ENCODE assay signal across 17 mouse cellular contexts in genomic region chr7:128599072-128599471, GRCm38 (mm10). TPM values are rescaled to one million over a fixed set of nuclear protein-coding genes. Genes with fewer than 3 reads are reported as not detected.
DNase-seq lines count a peak whose midpoint lies in the region; TF ChIP-seq lines count a peak whose summit lies in the region.
"Had no signal": no experiment of that assay in that cellular context is flagged by ENCODE, and none has a peak within 500 bp of the region (broad histone marks: within the 10 kb centered on the region; RNA-seq: fewer than 3 reads in every experiment).

No protein-coding gene starts in this region.

- H3K9me3 ChIP-seq in MEL (replicated peaks; ENCODE audit: insufficient read depth, low read length) = no peaks in the 10 kb centered on the region
- H3K9me3 ChIP-seq: G1E had no signal

- no peaks in the 10 kb centered on the region for H3K27me3 ChIP-seq in MEL (ENCODE audit: control insufficient read depth in 1 of 2, insufficient read depth in 2 of 2, low read length in 2 of 2)
- H3K27me3 ChIP-seq: CH12.LX, Patski had no signal

- H3K36me3 ChIP-seq in MEL (ENCODE audit: control insufficient read depth in 1 of 2, insufficient read depth in 2 of 2, low read length in 2 of 2) = peaks cover 0 to 23% of the 10 kb centered on the region in 2 experiments; a peak in 3 of 4 replicates
- H3K36me3 ChIP-seq: G1E had no signal

- intact Hi-C loops in gastrocnemius, adult 2 months (cut with DNase I) = no loop called here

- peaks cover under 1% of the 10 kb centered on the region; the same call in 1 of the 2 replicates for H3K79me2 ChIP-seq in MEL (ENCODE audit: control insufficient read depth, insufficient read depth, low read length, poor library complexity)

- DNase-seq in MEL (ENCODE audit: low read depth, low spot score) = peak; percentile 54
- no peak for DNase-seq in gastrocnemius, adult 2 months
- DNase-seq: adrenal gland, adult 2 months; adrenal gland, adult 8-10 months; adrenal gland, postnatal 10 days; adrenal gland, postnatal 14 days; adrenal gland, postnatal 25 days; adrenal gland, postnatal 36 days; B cell, adult 2 months; cerebellum, adult 11 months; cerebellum, adult 11-12 months; cerebellum, adult 18-20 months; cerebellum, adult 2 months; cerebellum, adult 8-10 months had no signal

- TF ChIP-seq CTCF in MEL (IDR thresholded peaks at IDR 0.05 in 2 of 3, conservative IDR thresholded peaks at IDR 0.05 in 1 of 3; ENCODE audit: control insufficient read depth in 1 of 3, insufficient read depth in 1 of 3, low read depth in 2 of 3, low read length in 3 of 3, poor library complexity in 1 of 3, severe bottlenecking in 1 of 3) = no peak
- no peak for TF ChIP-seq CTCF in gastrocnemius, adult 2 months (IDR thresholded peaks at IDR 0.05)

- TF ChIP-seq POLR2A in MEL (IDR thresholded peaks at IDR 0.05; ENCODE audit: control insufficient read depth in 1 of 2, insufficient read depth in 1 of 2, low read depth in 1 of 2, low read length in 2 of 2, poor library complexity in 1 of 2) = peak in 1 of 2 experiments; percentile 39; a peak in 1 of 4 replicates

- H3K27ac ChIP-seq in MEL (ENCODE audit: control insufficient read depth, low read depth, low read length) = no peak overlapping the region
- H3K27ac ChIP-seq in gastrocnemius, adult 2 months = no peak overlapping the region

- no peaks in the 10 kb centered on the region for H3K4me1 ChIP-seq in MEL (ENCODE audit: control insufficient read depth in 1 of 2, insufficient read depth in 2 of 2, low read length in 2 of 2)

- no peak overlapping the region for H3K9ac ChIP-seq in MEL (ENCODE audit: control insufficient read depth, low read depth, low read length, poor library complexity, severe bottlenecking)

- H3K4me3 ChIP-seq in MEL (ENCODE audit: control insufficient read depth in 1 of 2, insufficient read depth in 1 of 2, low read depth in 2 of 2, low read length in 2 of 2) = no peak overlapping the region
- no peak overlapping the region for H3K4me3 ChIP-seq in gastrocnemius, adult 2 months

- TF ChIP-seq RAD21 in MEL (IDR thresholded peaks at IDR 0.05; ENCODE audit: low read depth, low read length) = no peak

- no peak for TF ChIP-seq EP300 in MEL (IDR thresholded peaks at IDR 0.05; ENCODE audit: low read depth in 1 of 2, low read length in 2 of 2)

TF ChIP-seq in MEL, 35 proteins besides CTCF, POLR2A, EP300 and RAD21:
- 0 out of 2 replicates have a peak, but pooled peaks have one; percentile 17 for TF ChIP-seq RCOR1 (IDR thresholded peaks at IDR 0.05; ENCODE audit: low read depth, low read length)
- peak; percentile 54 for TF ChIP-seq ZMIZ1 (IDR thresholded peaks at IDR 0.05; ENCODE audit: low read depth, low read length)
- TF ChIP-seq POLR2AphosphoS2 (IDR thresholded peaks at IDR 0.05; ENCODE audit: low read length) = peak; percentile 28
- TF ChIP-seq CHD2 (IDR thresholded peaks at IDR 0.05; ENCODE audit: low read length) = peak; percentile 8; the same call in 1 of the 2 replicates
- TF ChIP-seq MEF2A (IDR thresholded peaks at IDR 0.05; ENCODE audit: extremely low read depth, insufficient replicate concordance, low read depth, low read length, poor library complexity, severe bottlenecking) = no peak
- TF ChIP-seq MYB (IDR thresholded peaks at IDR 0.05; ENCODE audit: low read depth, low read length) = 0 out of 2 replicates have a peak, but pooled peaks have one; percentile 15
- no peak for TF ChIP-seq BHLHE40 (IDR thresholded peaks at IDR 0.05; ENCODE audit: borderline replicate concordance, low read depth, low read length)
- no peak for TF ChIP-seq JUND (IDR thresholded peaks at IDR 0.05; ENCODE audit: low read depth, low read length)
TF ChIP-seq in MEL: peak in this region for 5.

RNA-seq across cellular contexts. Expression of gene Inpp5f, which starts 12.1 kb away (rescaled TPM):
- 9.5 and 9.9 TPM in 2 replicates for total RNA-seq in MEL (2012; rRNA removed)
- polyA plus RNA-seq in MEL (2012; ENCODE audit: insufficient read depth in 1 of 2, insufficient read length in 2 of 2, low read depth in 1 of 2, low replicate concordance in 2 of 2, missing spikeins in 1 of 2) = 10 to 100 TPM in 1 of 2 experiments, not detected in 1; 14.3 TPM
- 1 to 10 TPM; 2.8 to 3.1 TPM for total RNA-seq in gastrocnemius, adult 2 months (2021)
